In the genomic region with DNA sequence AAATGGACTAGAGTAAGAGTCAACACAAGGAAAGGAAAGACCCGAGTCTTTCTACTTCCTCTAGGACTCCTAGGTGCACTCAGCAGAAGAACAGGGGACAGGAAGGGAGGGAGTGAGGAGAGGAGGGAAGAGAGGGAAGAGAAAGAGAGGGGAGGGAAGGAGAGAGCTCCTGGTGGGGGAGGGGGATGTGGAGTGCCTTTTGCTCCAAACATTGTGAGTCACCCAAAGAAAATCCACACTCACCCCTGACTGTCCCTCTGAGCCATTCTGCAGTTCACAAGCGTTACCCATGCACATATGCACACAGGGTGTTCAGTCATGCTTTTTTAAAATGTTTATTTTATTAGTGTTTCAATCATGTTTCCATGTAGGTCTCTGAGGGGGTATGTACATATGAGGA, we compare ENCODE assay signal across 21 mouse cellular contexts.
DNase-seq lines count a peak whose midpoint lies in the region; ATAC-seq lines count a peak whose summit lies in the region.
"Had no signal": no experiment of that assay in that cellular context is flagged by ENCODE, and none has a peak within 500 bp of the region (broad histone marks: within the 10 kb centered on the region; RNA-seq: fewer than 3 reads in every experiment).

No protein-coding gene starts in this region.

- no peak overlapping the region for H3K9ac ChIP-seq in midbrain, embryonic 11.5 days (ENCODE audit: low read length)
- H3K9ac ChIP-seq in midbrain, embryonic 15.5 days: no peak overlapping the region
- no peak overlapping the region for H3K9ac ChIP-seq in kidney, embryonic 15.5 days
- H3K9ac ChIP-seq: embryonic facial prominence, embryonic 13.5 days; embryonic facial prominence, embryonic 15.5 days; forebrain, embryonic 12.5 days had no signal

- no peaks in the 10 kb centered on the region for H3K9me3 ChIP-seq in midbrain, embryonic 11.5 days (ENCODE audit: control insufficient read depth, low read length)
- H3K9me3 ChIP-seq in midbrain, embryonic 15.5 days: no peaks in the 10 kb centered on the region
- no peaks in the 10 kb centered on the region for H3K9me3 ChIP-seq in kidney, embryonic 15.5 days (replicated peaks)
- H3K9me3 ChIP-seq: embryonic facial prominence, embryonic 13.5 days; embryonic facial prominence, embryonic 15.5 days; forebrain, embryonic 10.5 days; forebrain, embryonic 12.5 days had no signal

- no peaks in the 10 kb centered on the region for H3K4me1 ChIP-seq in midbrain, embryonic 11.5 days (ENCODE audit: control insufficient read depth, insufficient read depth, low read length)
- no peaks in the 10 kb centered on the region for H3K4me1 ChIP-seq in midbrain, embryonic 15.5 days
- H3K4me1 ChIP-seq in kidney, embryonic 15.5 days: peaks cover 3% of the 10 kb centered on the region; the same call in 1 of the 2 replicates
- H3K4me1 ChIP-seq: embryonic facial prominence, embryonic 13.5 days; embryonic facial prominence, embryonic 15.5 days; forebrain, embryonic 12.5 days had no signal

- no peaks in the 10 kb centered on the region for H3K36me3 ChIP-seq in midbrain, embryonic 11.5 days (ENCODE audit: control insufficient read depth, insufficient read depth, low read length)
- no peaks in the 10 kb centered on the region for H3K36me3 ChIP-seq in midbrain, embryonic 15.5 days (replicated peaks)
- H3K36me3 ChIP-seq in kidney, embryonic 15.5 days: no peaks in the 10 kb centered on the region
- H3K36me3 ChIP-seq: embryonic facial prominence, embryonic 13.5 days; embryonic facial prominence, embryonic 15.5 days; forebrain, embryonic 10.5 days; forebrain, embryonic 12.5 days had no signal

- no peak overlapping the region for H3K4me3 ChIP-seq in midbrain, embryonic 11.5 days (ENCODE audit: low read depth, low read length)
- H3K4me3 ChIP-seq in midbrain, embryonic 15.5 days: no peak overlapping the region
- H3K4me3 ChIP-seq in kidney, embryonic 15.5 days (replicated peaks): no peak overlapping the region
- H3K4me3 ChIP-seq: embryonic facial prominence, embryonic 13.5 days; embryonic facial prominence, embryonic 15.5 days; erythroblast, embryonic 14.5 days; forebrain, embryonic 10.5 days; forebrain, embryonic 12.5 days had no signal

- H3K4me2 ChIP-seq in midbrain, embryonic 11.5 days: no peak overlapping the region
- H3K4me2 ChIP-seq in midbrain, embryonic 15.5 days: no peak overlapping the region
- H3K4me2 ChIP-seq in kidney, embryonic 15.5 days: no peak overlapping the region
- H3K4me2 ChIP-seq: embryonic facial prominence, embryonic 13.5 days; embryonic facial prominence, embryonic 15.5 days; forebrain, embryonic 12.5 days had no signal

- no peaks in the 10 kb centered on the region for H3K27me3 ChIP-seq in midbrain, embryonic 11.5 days (ENCODE audit: control insufficient read depth, insufficient read depth, low read length)
- no peaks in the 10 kb centered on the region for H3K27me3 ChIP-seq in midbrain, embryonic 15.5 days (replicated peaks)
- no peaks in the 10 kb centered on the region for H3K27me3 ChIP-seq in kidney, embryonic 15.5 days
- H3K27me3 ChIP-seq: embryonic facial prominence, embryonic 13.5 days; embryonic facial prominence, embryonic 15.5 days; forebrain, embryonic 12.5 days had no signal

- WGBS in midbrain, embryonic 11.5 days: 78% methylated on average over 2 of the region's 2 CpGs
- WGBS in midbrain, embryonic 15.5 days: 84% methylated on average over 2 of the region's 2 CpGs
- WGBS in kidney, embryonic 15.5 days: 62% methylated on average over 2 of the region's 2 CpGs

- ATAC-seq in midbrain, embryonic 11.5 days (ENCODE audit: low FRiP score): no peak
- ATAC-seq in midbrain, embryonic 15.5 days (replicated peaks): no peak
- ATAC-seq in kidney, embryonic 15.5 days (replicated peaks; ENCODE audit: low FRiP score): no peak
- ATAC-seq: forebrain, embryonic 14.5 days; forebrain, embryonic 16.5 days had no signal

- H3K27ac ChIP-seq in midbrain, embryonic 11.5 days (ENCODE audit: low read depth, low read length): no peak overlapping the region
- H3K27ac ChIP-seq in midbrain, embryonic 15.5 days: no peak overlapping the region
- H3K27ac ChIP-seq in kidney, embryonic 15.5 days: no peak overlapping the region
- H3K27ac ChIP-seq: embryonic facial prominence, embryonic 13.5 days; embryonic facial prominence, embryonic 15.5 days; forebrain, embryonic 10.5 days; forebrain, embryonic 12.5 days had no signal

- peak; percentile 68 for DNase-seq in midbrain, embryonic 11.5 days (ENCODE audit: low spot score, missing footprints)
- DNase-seq in 3T3-L1 (ENCODE audit: low read depth, low spot score) (peak; percentile 83), NIH3T3 (ENCODE audit: low read depth) (peak; percentile 85)
- no peak for DNase-seq in lung, adult 18-20 months
- DNase-seq: adrenal gland, adult 8-10 months; adrenal gland, postnatal 14 days; cerebellum, adult 11-12 months; cerebellum, adult 2 months; cerebellum, adult 9-11 months; cerebellum, postnatal 14 days; cerebellum, postnatal 36 days; embryo, embryonic 11 days had no signal

Comparison
In these comparisons a context has a peak if more than half of its experiments do, and no peak if none do; other contexts are left out.
1. DNase-seq: peak in midbrain, embryonic 11.5 days (single experiment), 3T3-L1 (single experiment) and NIH3T3 (single experiment); none in lung, adult 18-20 months (0 of 2).